Mouse (Mus musculus): ENCODE data around the gene Ube2t. TPM values are rescaled to one million over a fixed set of nuclear protein-coding genes. Genes with fewer than 3 reads are reported as not detected.

Gene Ube2t
- polyA plus RNA-seq, 1 experiment from 2014 or later = 24.7 TPM

DNA sequence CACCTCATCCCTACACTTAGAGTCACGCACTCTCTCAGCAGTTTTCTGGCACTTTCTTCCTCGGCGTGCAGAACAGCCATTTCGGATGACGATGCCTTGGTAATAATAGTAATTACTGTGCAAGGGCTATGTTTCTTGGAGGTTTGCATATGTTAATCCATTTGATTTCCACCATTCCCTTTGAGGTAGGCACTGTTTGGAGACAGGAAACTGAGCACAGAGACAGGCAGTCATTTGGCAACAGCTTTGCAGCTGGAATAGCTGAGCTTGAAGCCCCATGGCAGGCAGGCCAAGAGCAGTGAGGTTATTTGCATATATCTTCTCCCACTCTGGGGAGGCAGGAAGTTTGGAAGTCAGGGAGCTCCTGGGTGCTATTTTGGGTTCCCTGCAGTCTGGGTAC, 49.5 kb downstream of the Ube2t start:
- H3K9me3 ChIP-seq (replicated peaks; ENCODE audit: low read length) = no peaks in the 10 kb centered on the region
- H3K4me2 ChIP-seq (ENCODE audit: low read length) = no peak overlapping the region
- H3K4me1 ChIP-seq (replicated peaks; ENCODE audit: insufficient read depth, low read length) = no peaks in the 10 kb centered on the region; the same call in 1 of the 2 replicates
- no peak overlapping the region for H3K27ac ChIP-seq
- no peak for TF ChIP-seq CTCF (IDR thresholded peaks at IDR 0.05; ENCODE audit: low read depth)
- H3K27me3 ChIP-seq (ENCODE audit: insufficient read depth, low read length) = no peaks in the 10 kb centered on the region
- ATAC-seq (replicated peaks; ENCODE audit: low FRiP score, low read depth) (no peak), DNase-seq (ENCODE audit: low spot score) (no peak)
- WGBS = 94% methylated on average over 5 of the region's 5 CpGs
- no peak overlapping the region for H3K4me3 ChIP-seq (replicated peaks; ENCODE audit: low read depth, low read length)
- no peaks in the 10 kb centered on the region for H3K36me3 ChIP-seq (ENCODE audit: insufficient read depth, low read length)
- no peak overlapping the region for H3K9ac ChIP-seq (ENCODE audit: low read depth, low read length)

DNA sequence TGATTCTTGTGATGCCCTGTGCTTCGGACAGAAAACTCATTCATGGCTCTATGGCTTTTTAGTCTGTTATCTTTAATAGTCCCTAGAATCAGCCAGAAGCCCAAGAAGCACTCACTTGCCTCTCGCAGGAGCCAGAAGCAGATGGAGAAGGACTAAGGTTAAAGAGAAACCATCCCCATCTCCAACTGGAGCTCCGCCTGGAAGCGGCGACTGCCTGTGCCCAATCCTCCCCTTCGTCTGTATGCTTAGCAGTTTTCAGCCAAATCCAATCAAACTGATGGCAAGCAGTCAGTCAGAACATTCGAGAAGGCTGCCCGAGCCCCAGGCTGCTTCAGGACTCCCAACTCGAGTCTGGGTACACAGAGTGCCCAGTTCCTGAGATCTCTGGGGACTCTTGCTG, 50.1 kb downstream of the Ube2t start:
- Histone ChIP-seq H3K27ac (no peak overlapping the region), H3K9me3 (replicated peaks; ENCODE audit: low read length) (no peaks in the 10 kb centered on the region), H3K4me3 (replicated peaks; ENCODE audit: low read depth, low read length) (no peak overlapping the region), H3K4me1 (replicated peaks; ENCODE audit: insufficient read depth, low read length) (no peaks in the 10 kb centered on the region; the same call in 1 of the 2 replicates), H3K9ac (ENCODE audit: low read depth, low read length) (no peak overlapping the region), H3K4me2 (ENCODE audit: low read length) (no peak overlapping the region), H3K36me3 (ENCODE audit: insufficient read depth, low read length) (no peaks in the 10 kb centered on the region), H3K27me3 (ENCODE audit: insufficient read depth, low read length) (no peaks in the 10 kb centered on the region)
- 82% methylated on average over 9 of the region's 9 CpGs for whole genome bisulfite sequencing
- ATAC-seq (replicated peaks; ENCODE audit: low FRiP score, low read depth) (no peak), DNase-seq (ENCODE audit: low spot score) (no peak)
- no peak for TF ChIP-seq CTCF (IDR thresholded peaks at IDR 0.05; ENCODE audit: low read depth)

DNA sequence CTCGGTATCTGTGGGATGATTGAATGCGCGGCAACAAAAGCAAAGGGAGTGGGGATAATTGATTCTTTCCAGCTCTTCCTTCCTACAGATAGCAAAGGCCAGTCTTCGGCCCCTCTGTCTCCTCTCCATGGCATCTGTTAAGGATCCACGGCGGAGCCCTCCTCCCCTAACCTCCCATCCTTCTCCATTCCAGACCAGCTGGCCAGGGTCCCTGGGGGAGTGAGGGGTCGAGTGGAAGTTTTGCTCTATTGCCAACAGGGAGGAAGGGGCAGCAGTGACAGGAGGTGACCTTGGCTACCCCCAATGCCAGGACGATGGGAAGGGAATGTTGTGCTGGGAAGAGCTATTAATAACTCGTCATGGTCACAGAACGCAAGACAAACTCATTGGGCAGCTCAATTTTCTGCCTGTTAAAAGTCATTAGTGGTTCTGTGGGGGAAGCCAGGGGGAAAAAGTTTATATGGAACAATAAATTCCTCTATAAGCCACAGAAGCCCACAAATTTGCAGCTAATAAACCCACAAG, 52.6 kb downstream of the Ube2t start:
- ATAC-seq (replicated peaks; ENCODE audit: low FRiP score, low read depth) (no peak), DNase-seq (ENCODE audit: low spot score) (peak; percentile 72)
- WGBS = 26% methylated on average over 10 of the region's 10 CpGs
- Histone ChIP-seq H3K36me3 (ENCODE audit: insufficient read depth, low read length) (no peaks in the 10 kb centered on the region), H3K4me1 (replicated peaks; ENCODE audit: insufficient read depth, low read length) (peaks cover 4% of the 10 kb centered on the region), H3K4me2 (ENCODE audit: low read length) (no peak overlapping the region), H3K27me3 (ENCODE audit: insufficient read depth, low read length) (no peaks in the 10 kb centered on the region), H3K9ac (ENCODE audit: low read depth, low read length) (no peak overlapping the region), H3K9me3 (replicated peaks; ENCODE audit: low read length) (no peaks in the 10 kb centered on the region), H3K27ac (no peak overlapping the region), H3K4me3 (replicated peaks; ENCODE audit: low read depth, low read length) (no peak overlapping the region)
- TF ChIP-seq CTCF (IDR thresholded peaks at IDR 0.05; ENCODE audit: low read depth) = no peak

DNA sequence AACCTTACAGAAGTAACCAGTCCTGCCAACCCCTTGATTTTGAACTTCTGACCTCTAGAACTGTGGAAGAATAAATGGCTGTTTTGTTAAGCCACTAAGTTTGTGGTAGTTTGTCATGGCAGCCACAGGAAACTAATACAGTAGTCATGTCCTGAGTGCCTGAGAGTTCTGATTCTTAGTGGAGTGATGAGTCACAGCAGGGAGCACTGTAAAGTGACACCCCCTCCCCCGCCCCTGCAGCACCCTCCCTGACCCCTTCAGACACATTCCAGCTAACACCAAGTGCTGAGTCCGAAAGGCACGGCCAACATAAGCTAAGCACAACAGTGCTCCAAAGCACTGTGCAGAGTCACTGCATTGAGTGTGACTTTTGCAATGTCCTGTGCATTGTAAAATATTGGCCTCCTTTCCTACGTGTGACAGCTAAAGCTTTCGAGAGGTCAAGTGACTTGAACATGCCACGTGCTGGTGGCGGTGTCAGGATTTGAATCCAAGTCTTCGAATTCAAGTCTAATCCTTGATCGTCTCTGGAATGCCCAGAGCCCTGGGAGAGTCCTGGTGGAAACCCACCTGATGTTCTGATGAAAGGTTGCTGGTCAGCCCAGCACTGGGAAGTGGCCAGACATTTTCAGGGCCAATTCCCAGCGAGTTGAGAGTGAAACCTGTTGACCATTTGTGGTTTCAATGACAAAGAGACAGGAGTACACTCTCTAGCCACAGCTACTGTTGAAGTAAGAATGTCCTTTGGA, 54.7 kb downstream of the Ube2t start:
- Histone ChIP-seq H3K4me1 (replicated peaks; ENCODE audit: insufficient read depth, low read length) (peaks cover 17% of the 10 kb centered on the region), H3K9me3 (replicated peaks; ENCODE audit: low read length) (no peaks in the 10 kb centered on the region), H3K9ac (ENCODE audit: low read depth, low read length) (no peak overlapping the region), H3K4me2 (ENCODE audit: low read length) (no peak overlapping the region), H3K4me3 (replicated peaks; ENCODE audit: low read depth, low read length) (no peak overlapping the region), H3K36me3 (ENCODE audit: insufficient read depth, low read length) (no peaks in the 10 kb centered on the region), H3K27ac (no peak overlapping the region), H3K27me3 (ENCODE audit: insufficient read depth, low read length) (no peaks in the 10 kb centered on the region)
- WGBS = 61% methylated on average over 10 of the region's 10 CpGs
- TF ChIP-seq CTCF (IDR thresholded peaks at IDR 0.05; ENCODE audit: low read depth) = no peak
- DNase-seq (ENCODE audit: low spot score) (peak; percentile 54), ATAC-seq (replicated peaks; ENCODE audit: low FRiP score, low read depth) (no peak)

DNA sequence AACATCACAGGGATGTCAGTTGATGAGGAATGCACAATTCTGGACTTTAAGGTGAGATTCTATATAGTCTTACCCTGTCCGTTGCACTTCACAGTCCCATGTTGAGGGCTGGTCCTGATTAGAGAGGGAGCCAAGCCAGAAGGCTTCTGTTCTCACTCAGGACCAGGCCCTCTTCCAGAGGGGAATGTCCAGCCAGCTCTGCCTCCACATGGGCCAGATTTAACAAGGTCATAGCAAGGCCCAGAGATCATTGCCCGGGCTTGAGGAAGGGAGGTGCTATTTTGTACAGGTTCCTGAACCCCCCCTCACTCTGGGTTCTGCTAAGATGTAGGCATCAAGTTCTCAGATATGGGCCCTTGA, 55.3 kb downstream of the Ube2t start:
- no peak for DNase-seq (ENCODE audit: low spot score)
- Histone ChIP-seq H3K27me3 (ENCODE audit: insufficient read depth, low read length) (no peaks in the 10 kb centered on the region), H3K9ac (ENCODE audit: low read depth, low read length) (no peak overlapping the region), H3K4me3 (replicated peaks; ENCODE audit: low read depth, low read length) (no peak overlapping the region), H3K4me2 (ENCODE audit: low read length) (no peak overlapping the region), H3K27ac (no peak overlapping the region), H3K36me3 (ENCODE audit: insufficient read depth, low read length) (no peaks in the 10 kb centered on the region), H3K4me1 (replicated peaks; ENCODE audit: insufficient read depth, low read length) (peaks cover 17% of the 10 kb centered on the region), H3K9me3 (replicated peaks; ENCODE audit: low read length) (no peaks in the 10 kb centered on the region)
- 83% methylated on average over 2 of the region's 2 CpGs for WGBS
- ATAC-seq (replicated peaks; ENCODE audit: low FRiP score, low read depth) = no peak
- no peak for TF ChIP-seq CTCF (IDR thresholded peaks at IDR 0.05; ENCODE audit: low read depth)

DNA sequence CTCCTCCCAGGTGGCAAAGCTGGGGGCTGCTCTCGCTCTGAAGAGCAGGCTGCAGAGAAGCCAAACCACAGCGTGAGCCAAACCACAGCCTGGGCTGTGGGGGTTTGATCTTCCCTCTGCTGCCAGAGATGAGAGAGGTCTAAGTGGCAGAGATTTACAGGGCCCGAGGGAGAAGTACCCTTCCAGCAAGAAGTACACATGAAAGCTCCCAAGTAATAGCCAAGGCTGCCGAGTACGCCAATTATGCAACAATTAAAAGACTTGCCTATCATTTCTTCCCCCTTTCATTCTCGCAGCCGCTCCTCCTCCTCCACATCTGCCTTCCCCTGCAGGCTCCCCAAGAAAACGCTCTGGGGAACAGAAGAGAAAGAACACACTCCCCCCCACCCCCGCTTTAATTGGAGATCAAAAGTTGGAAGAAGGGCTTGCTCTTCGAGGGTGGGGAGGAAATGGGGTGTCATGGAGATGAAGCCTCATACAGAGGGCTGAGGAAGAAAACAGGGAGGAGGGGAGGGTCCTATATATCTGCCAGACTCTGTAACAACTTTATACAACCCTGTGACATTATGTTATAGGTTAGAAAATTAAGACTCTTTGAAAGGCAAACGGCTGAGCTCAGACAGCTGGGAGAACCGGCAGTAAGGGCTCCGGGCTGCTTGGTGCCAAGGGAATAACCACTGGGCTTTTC, 56.9 kb downstream of the Ube2t start:
- DNase-seq (ENCODE audit: low spot score) (peak; percentile 82), ATAC-seq (replicated peaks; ENCODE audit: low FRiP score, low read depth) (no peak; the same call in 1 of the 2 replicates)
- H3K4me2 ChIP-seq (ENCODE audit: low read length) = peak overlapping the region; percentile 24; the same call in 1 of the 2 replicates
- H3K36me3 ChIP-seq (ENCODE audit: insufficient read depth, low read length) = no peaks in the 10 kb centered on the region
- H3K27ac ChIP-seq = no peak overlapping the region
- H3K4me1 ChIP-seq (replicated peaks; ENCODE audit: insufficient read depth, low read length) = peaks cover 17% of the 10 kb centered on the region
- 9% methylated on average over 13 of the region's 13 CpGs for WGBS
- no peaks in the 10 kb centered on the region for H3K9me3 ChIP-seq (replicated peaks; ENCODE audit: low read length)
- H3K27me3 ChIP-seq (ENCODE audit: insufficient read depth, low read length) = no peaks in the 10 kb centered on the region
- TF ChIP-seq CTCF (IDR thresholded peaks at IDR 0.05; ENCODE audit: low read depth) = no peak
- no peak overlapping the region for H3K9ac ChIP-seq (ENCODE audit: low read depth, low read length)
- no peak overlapping the region for H3K4me3 ChIP-seq (replicated peaks; ENCODE audit: low read depth, low read length)

All from kidney, postnatal 0 days (tissue).